Mouse (Mus musculus) intestine, embryonic 15.5 days (tissue): ENCODE results near the gene Birc2. TPM values are rescaled to one million over a fixed set of nuclear protein-coding genes. Genes with fewer than 3 reads are reported as not detected.

Experiments used
- ATAC-seq: fragments of 200-750 bp; cut with Nextera tagmentation; 2 replicates; pipeline ENCODE4 v1.8.0; 2017; ENCODE audit warnings: moderate TSS enrichment, moderate library complexity
- H3K27ac ChIP-seq: fragments of 300-500 bp; sonication (generic); 2 replicates; pipeline ENCODE4 v1.5.1; 2015; ENCODE audit warnings: mild to moderate bottlenecking, inconsistent platforms
- H3K27me3 ChIP-seq: fragments of 300-500 bp; sonication (generic); replicated peaks from 2 replicates; pipeline ENCODE4 v1.6.1; 2015; ENCODE audit warnings: inconsistent platforms
- H3K36me3 ChIP-seq: fragments of 300-500 bp; sonication (generic); 2 replicates; pipeline ENCODE4 v1.6.1; 2015; ENCODE audit warnings: inconsistent platforms
- H3K4me1 ChIP-seq: fragments of 300-500 bp; sonication (generic); replicated peaks from 2 replicates; pipeline ENCODE4 v1.6.1; 2015; ENCODE audit warnings: inconsistent platforms
- H3K4me2 ChIP-seq: fragments of 300-500 bp; sonication (generic); replicated peaks from 2 replicates; pipeline ENCODE4 v1.6.1; 2015; ENCODE audit warnings: mild to moderate bottlenecking, inconsistent platforms
- H3K4me3 ChIP-seq: fragments of 300-500 bp; sonication (generic); replicated peaks from 2 replicates; pipeline ENCODE4 v1.5.1; 2015; ENCODE audit warnings: inconsistent platforms
- H3K9ac ChIP-seq: fragments of 300-500 bp; sonication (generic); 2 replicates; pipeline ENCODE4 v1.6.1; 2015; ENCODE audit warnings: inconsistent platforms
- H3K9me3 ChIP-seq: fragments of 300-500 bp; sonication (generic); 2 replicates; pipeline ENCODE4 v1.6.1; 2016; ENCODE audit warnings: inconsistent platforms
- WGBS: fragments of 180-500 bp; shearing (Covaris S2); methylation state at CpG from one replicate; pipeline ENCODE4 v1.1.7; 2015; 5-methylcytosine and 5-hydroxymethylcytosine counted together
- polyA plus RNA-seq: library from polyadenylated mRNA; unstranded; fragments of >200 nt; fragmentation: Nextera tagmentation; extraction: Ambion mirVana; gene quantifications from 2 replicates; pipeline ENCODE4 v1.2.1, GENCODE M21; 2015

Birc2 gene
- polyA plus RNA-seq, 1 experiment from 2014 or later: 32.1 TPM

- peaks cover 8% of the 10 kb centered on the region; the same call in 1 of the 2 replicates for H3K36me3 ChIP-seq
- H3K27me3 ChIP-seq: no peaks in the 10 kb centered on the region
- no peak overlapping the region for H3K4me2 ChIP-seq
- no peaks in the 10 kb centered on the region for H3K9me3 ChIP-seq
- no peak overlapping the region for H3K4me3 ChIP-seq
- WGBS: 88% methylated on average over 2 of the region's 2 CpGs
- no peaks in the 10 kb centered on the region for H3K4me1 ChIP-seq
- no peak overlapping the region for H3K27ac ChIP-seq
- H3K9ac ChIP-seq: no peak overlapping the region
- no peak for ATAC-seq
These were observed 43.3 kb downstream of the Birc2 start for GRCm38 (mm10) chr9:7793561-7793960.

GRCm38 (mm10) chr9:7790580-7791084 lies 46.2 kb downstream of the Birc2 start:
- ATAC-seq: peak; percentile 74; the same call in 1 of the 2 replicates
- WGBS: 86% methylated on average over 11 of the region's 11 CpGs
- Histone ChIP-seq H3K4me1 (no peaks in the 10 kb centered on the region), H3K27me3 (no peaks in the 10 kb centered on the region), H3K4me3 (no peak overlapping the region), H3K4me2 (no peak overlapping the region), H3K36me3 (peaks cover 8% of the 10 kb centered on the region; the same call in 1 of the 2 replicates), H3K9me3 (no peaks in the 10 kb centered on the region), H3K9ac (no peak overlapping the region), H3K27ac (no peak overlapping the region)

DNA sequence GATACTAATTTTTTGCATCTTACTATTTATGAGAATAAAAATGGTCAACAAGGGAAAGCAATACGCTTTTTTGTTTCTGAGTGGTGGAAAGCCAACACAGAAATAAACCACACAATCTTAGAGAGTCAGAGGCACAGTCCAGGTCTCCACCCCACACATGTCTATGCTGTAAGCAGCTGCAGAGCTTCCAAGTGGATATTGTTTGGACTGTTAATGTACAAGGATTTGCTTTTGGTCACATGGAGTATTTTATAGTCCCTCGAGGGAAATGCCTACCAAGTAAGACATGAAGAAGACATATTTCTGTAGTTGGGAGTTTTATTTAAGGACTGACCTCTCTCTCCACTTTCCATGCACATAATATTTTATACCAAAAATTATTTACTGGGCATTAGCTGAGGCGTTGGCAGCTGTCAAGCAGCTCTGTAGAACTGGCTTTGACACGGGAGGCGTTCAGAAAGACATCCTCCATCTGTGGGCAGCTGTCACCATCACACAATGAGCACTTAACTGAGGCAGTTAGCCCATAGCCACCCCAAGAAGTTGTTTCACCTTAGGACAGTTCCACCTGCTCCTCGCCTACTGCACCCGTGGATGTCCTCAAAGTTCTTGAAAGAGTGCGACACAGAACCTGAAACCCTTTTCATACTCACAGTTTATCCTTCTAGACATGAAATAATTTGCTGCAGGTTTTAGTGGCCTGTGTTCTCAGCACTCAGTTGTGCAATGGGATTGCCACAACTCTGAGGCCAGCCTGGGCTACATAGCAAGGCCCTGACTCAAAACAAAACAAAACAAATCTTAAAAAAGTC lies 46.9 kb downstream of the Birc2 start:
- Histone ChIP-seq H3K9ac (no peak overlapping the region), H3K27me3 (no peaks in the 10 kb centered on the region), H3K27ac (no peak overlapping the region), H3K4me3 (no peak overlapping the region), H3K36me3 (peaks cover 6% of the 10 kb centered on the region; the same call in 1 of the 2 replicates), H3K4me1 (no peaks in the 10 kb centered on the region), H3K9me3 (no peaks in the 10 kb centered on the region), H3K4me2 (no peak overlapping the region)
- WGBS: 81% methylated on average over 8 of the region's 8 CpGs
- no peak for ATAC-seq

DNA sequence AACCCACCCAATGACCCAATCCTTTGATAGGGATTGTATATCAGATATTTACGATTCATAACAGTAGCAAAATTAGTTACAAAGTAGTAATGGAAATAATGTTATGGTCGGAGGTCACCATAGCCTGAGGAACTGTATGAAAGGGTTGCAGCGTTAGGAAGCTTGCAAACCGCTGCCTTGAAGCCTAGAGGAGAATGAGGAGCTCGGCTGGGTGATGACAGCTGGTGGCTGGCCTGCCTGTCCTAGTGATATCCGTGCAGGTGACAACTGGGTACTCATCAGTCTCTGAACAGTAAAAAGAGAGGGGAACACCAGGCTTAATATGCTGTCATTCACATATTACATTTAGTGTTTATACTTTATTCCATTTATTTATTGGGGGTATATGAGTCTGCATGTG lies 48.5 kb downstream of the Birc2 start:
- no peak for ATAC-seq

DNA sequence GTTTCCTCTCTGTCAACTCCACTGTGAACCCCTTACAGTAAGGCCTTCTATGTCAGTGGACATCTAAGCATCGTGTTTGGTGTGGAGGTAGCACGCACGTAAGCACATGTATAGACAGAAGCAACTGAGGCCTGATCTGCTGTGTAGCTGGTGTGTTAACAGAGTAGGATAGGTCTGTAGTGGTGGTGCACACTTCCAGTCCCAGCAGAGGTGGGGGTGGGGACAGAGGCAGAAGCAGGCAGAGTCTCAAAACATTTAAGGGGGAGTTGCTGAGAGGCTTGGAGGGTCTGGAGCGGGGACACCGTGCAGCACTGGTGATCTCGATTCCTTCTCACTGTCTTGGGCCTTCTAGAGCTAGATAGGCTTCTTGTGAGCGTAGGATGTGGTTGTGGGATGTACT lies 50.8 kb downstream of the Birc2 start:
- Histone ChIP-seq H3K36me3 (no peaks in the 10 kb centered on the region; the same call in 1 of the 2 replicates), H3K9ac (no peak overlapping the region), H3K9me3 (no peaks in the 10 kb centered on the region), H3K27me3 (no peaks in the 10 kb centered on the region), H3K4me2 (no peak overlapping the region), H3K4me3 (no peak overlapping the region), H3K4me1 (0 out of 2 replicates have a peak, but pooled peaks cover 3% of the 10 kb centered on the region), H3K27ac (no peak overlapping the region)
- no peak for ATAC-seq
- 88% methylated on average over 7 of the region's 7 CpGs for WGBS

More for the DNA sequence above, 48.5 kb downstream of the Birc2 start:
- Histone ChIP-seq H3K4me1 (0 out of 2 replicates have a peak, but pooled peaks cover 3% of the 10 kb centered on the region), H3K36me3 (peaks cover 6% of the 10 kb centered on the region; the same call in 1 of the 2 replicates), H3K27ac (no peak overlapping the region), H3K9me3 (no peaks in the 10 kb centered on the region), H3K27me3 (no peaks in the 10 kb centered on the region), H3K9ac (no peak overlapping the region), H3K4me2 (no peak overlapping the region), H3K4me3 (no peak overlapping the region)
- 89% methylated on average over 6 of the region's 6 CpGs for WGBS

GRCm38 (mm10) chr9:7785396-7785795 lies 51.5 kb downstream of the Birc2 start:
- H3K4me3 ChIP-seq: no peak overlapping the region
- H3K4me2 ChIP-seq: no peak overlapping the region
- H3K9ac ChIP-seq: no peak overlapping the region
- ATAC-seq: no peak
- H3K27me3 ChIP-seq: no peaks in the 10 kb centered on the region
- 0 out of 2 replicates have a peak, but pooled peaks cover 3% of the 10 kb centered on the region for H3K4me1 ChIP-seq
- no peaks in the 10 kb centered on the region for H3K36me3 ChIP-seq
- WGBS: 77% methylated on average over 3 of the region's 3 CpGs
- no peaks in the 10 kb centered on the region for H3K9me3 ChIP-seq
- no peak overlapping the region for H3K27ac ChIP-seq

DNA sequence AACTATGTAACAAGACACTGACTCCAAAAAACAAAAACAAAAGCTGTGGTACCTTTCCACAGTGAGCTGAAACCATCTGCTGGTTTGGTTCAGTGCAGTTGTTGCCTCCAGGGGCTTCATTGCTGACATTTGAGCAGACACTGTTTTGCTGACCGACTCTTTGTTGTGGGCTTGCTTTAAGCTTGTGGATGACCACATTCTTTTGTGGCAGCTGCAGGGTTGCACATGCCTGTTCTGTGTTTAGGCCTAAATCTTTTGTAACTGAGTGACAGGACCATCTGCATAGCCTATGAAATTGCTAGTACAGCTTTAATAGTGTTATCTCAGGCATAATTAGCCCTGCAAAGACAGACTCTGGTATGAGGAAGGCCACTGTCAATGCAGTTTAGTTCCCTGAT lies 52.2 kb downstream of the Birc2 start:
- no peak overlapping the region for H3K4me2 ChIP-seq
- 0 out of 2 replicates have a peak, but pooled peaks cover 3% of the 10 kb centered on the region for H3K4me1 ChIP-seq
- no peak overlapping the region for H3K4me3 ChIP-seq
- H3K9me3 ChIP-seq: no peaks in the 10 kb centered on the region
- 51% methylated on average over 1 of the region's 1 CpGs for WGBS
- no peaks in the 10 kb centered on the region for H3K27me3 ChIP-seq
- H3K36me3 ChIP-seq: no peaks in the 10 kb centered on the region
- 0 out of 2 replicates have a peak, but pooled peaks have one; percentile 25 for ATAC-seq
- no peak overlapping the region for H3K27ac ChIP-seq
- no peak overlapping the region for H3K9ac ChIP-seq

DNA sequence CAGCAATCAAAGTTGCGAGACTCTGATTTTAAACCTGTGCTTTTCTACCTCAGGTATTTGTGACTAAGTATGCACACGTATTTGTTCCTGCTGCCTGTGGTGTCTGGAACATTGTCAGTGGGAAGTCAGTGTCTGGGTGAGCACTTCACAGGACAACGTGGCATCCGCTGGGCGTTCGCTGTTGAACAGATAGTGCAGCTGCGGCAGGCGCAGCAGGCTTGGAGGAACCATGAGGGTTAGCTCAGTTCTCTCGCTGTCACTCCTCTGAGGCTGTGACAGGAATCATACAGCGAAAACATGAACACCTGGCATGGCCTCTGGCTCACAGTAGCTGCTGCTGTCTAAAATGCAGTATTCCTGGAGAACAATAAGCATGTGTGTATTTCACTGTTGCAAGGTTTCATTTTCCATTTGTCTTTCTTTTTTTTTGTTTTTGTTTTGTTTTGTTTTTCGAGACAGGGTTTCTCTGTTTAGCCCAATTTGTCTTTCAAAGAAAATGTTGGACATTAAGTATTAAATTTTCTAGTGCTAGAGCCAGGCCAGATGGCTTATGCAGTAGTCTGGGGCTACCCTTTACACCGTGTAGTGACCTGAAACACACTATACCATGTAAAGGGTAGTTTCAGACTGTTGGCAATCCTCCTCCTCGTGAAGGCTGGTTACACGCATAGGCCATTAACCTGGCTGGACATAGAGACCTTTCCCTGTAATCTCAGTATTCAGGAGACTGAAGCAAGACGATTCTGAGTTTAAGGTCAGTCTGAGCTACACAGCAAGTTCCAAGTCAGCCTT lies 52.8 kb downstream of the Birc2 start:
- Histone ChIP-seq H3K9me3 (no peaks in the 10 kb centered on the region), H3K27ac (no peak overlapping the region), H3K4me3 (no peak overlapping the region), H3K4me2 (no peak overlapping the region), H3K4me1 (0 out of 2 replicates have a peak, but pooled peaks cover 3% of the 10 kb centered on the region), H3K27me3 (no peaks in the 10 kb centered on the region), H3K9ac (no peak overlapping the region), H3K36me3 (no peaks in the 10 kb centered on the region)
- no peak for ATAC-seq
- 85% methylated on average over 15 of the region's 15 CpGs for WGBS

DNA sequence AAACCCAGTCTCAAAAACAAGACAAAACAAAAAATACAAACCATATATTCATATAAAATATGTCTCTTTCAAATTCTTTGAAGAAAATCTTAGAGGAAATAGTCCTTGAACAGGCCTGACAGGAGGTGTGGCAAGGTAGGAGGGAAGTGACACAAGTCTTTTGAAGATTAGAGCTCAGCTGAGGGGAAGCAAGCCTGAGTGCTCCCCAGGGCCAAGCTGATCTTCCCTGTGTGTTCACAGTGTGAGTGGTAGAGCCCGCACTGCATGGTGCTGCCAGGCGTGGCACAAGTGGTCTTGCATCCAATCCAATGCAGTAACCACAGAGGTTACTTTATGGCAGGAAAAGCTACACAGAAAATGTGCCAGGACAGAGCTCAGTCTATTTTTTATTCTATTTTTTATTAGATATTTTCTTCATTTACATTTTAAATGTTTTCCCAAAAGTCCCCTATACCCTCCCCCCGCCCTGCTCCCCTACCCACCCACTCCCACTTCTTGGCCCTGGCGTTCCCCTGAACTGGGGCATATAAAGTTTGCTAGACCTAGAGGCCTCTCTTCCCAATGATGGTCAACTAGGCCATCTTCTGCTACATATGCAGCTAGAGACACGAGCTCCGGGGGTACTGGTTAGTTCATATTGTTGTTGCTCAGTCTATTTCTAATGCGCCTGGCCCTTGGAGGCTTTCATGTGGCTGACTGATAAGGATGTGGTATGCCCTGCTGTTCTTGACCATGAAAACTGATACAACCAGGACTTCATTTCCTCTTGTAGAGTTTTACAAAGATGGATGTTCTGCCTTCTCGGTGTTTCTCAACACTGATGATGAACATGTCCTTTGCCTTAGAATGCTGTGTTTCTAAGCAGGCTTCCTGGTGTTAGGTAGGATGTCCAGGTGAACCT lies 56.4 kb downstream of the Birc2 start:
- Histone ChIP-seq H3K9ac (no peak overlapping the region), H3K9me3 (no peaks in the 10 kb centered on the region), H3K4me3 (no peak overlapping the region), H3K36me3 (no peaks in the 10 kb centered on the region), H3K4me2 (no peak overlapping the region), H3K27ac (no peak overlapping the region), H3K4me1 (0 out of 2 replicates have a peak, but pooled peaks cover 3% of the 10 kb centered on the region), H3K27me3 (no peaks in the 10 kb centered on the region)
- ATAC-seq: no peak
- WGBS: 94% methylated on average over 8 of the region's 8 CpGs

- Histone ChIP-seq H3K27me3 (no peaks in the 10 kb centered on the region), H3K4me3 (no peak overlapping the region), H3K9ac (no peak overlapping the region), H3K4me1 (0 out of 2 replicates have a peak, but pooled peaks cover 3% of the 10 kb centered on the region), H3K9me3 (no peaks in the 10 kb centered on the region), H3K27ac (no peak overlapping the region), H3K36me3 (no peaks in the 10 kb centered on the region), H3K4me2 (no peak overlapping the region)
- WGBS: 96% methylated on average over 4 of the region's 4 CpGs
- ATAC-seq: no peak
These were observed 57.1 kb downstream of the Birc2 start for GRCm38 (mm10) chr9:7779786-7780185.

DNA sequence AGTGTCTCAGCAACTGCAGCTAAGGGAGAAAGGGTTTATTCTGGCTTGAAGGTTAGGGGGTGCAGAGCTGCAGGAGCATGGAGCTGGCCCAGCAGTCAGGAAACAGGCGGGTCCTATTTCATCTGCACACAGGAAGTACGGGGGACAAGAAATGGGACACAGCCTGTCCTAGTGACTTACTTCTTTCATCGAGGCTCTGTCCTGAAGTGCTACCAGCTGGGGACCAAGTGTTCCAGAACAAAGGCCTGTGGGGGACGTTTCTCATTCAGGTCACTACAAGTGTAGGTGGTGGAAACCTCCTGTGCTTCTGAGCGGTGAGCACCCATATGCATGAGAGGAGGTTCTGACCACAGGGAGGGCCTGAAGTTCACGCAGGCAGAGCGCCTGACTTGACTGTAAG lies 58.1 kb downstream of the Birc2 start:
- 81% methylated on average over 7 of the region's 7 CpGs for WGBS
- H3K9ac ChIP-seq: no peak overlapping the region
- no peaks in the 10 kb centered on the region for H3K36me3 ChIP-seq
- no peaks in the 10 kb centered on the region for H3K9me3 ChIP-seq
- H3K27ac ChIP-seq: no peak overlapping the region
- no peak overlapping the region for H3K4me2 ChIP-seq
- no peaks in the 10 kb centered on the region for H3K27me3 ChIP-seq
- H3K4me3 ChIP-seq: no peak overlapping the region
- 0 out of 2 replicates have a peak, but pooled peaks have one; percentile 26 for ATAC-seq
- H3K4me1 ChIP-seq: no peaks in the 10 kb centered on the region
